Mouse (Mus musculus): ENCODE measurements around the gene Rnf135.
A peak's percentile ranks its signal among the peaks of the same experiment; 100 is the strongest.

DNA sequence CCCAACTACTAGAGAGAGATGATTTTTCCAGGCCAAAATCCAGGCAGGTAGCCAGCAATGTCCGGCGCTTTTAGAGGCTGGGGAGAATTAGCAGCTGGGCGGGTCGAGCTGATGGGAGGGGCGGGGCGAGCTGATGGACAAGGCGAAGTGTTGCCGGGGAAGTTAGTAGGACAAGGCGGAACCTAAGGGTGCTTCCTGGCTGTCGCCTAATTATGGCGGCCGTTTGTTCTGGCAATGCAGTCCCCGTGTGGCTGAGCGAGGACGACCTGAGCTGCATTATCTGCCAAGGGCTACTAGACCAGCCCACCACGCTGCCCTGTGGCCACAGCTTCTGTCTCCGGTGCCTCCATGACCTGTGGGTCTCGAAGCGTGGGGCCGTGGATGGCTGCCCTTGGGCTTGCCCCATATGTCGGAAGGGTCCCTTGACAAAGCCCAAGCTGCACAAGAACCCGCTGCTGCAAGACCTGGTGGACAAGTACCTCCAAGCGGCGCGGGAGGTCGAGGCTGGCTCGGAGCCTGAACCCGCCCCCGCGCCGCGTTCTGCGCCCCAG is at the start of gene Rnf135:
- TF ChIP-seq POLR2A (IDR thresholded peaks at IDR 0.05; ENCODE audit: borderline replicate concordance, extremely low read depth, low read depth, low read length) (peak; percentile 93; the same call in 1 of the 2 replicates), CTCF (IDR thresholded peaks at IDR 0.05; ENCODE audit: insufficient read depth, low read length) (no peak)
